Mouse (Mus musculus) heart, postnatal 0 days (tissue): ENCODE results near the gene Gm17482. TPM values are rescaled to one million over a fixed set of nuclear protein-coding genes. Genes with fewer than 3 reads are reported as not detected.

Experiments used
- ATAC-seq: fragments of 200-750 bp; cut with Nextera tagmentation; 2 replicates; pipeline ENCODE4 v1.8.0; 2017; ENCODE audit warnings: low read depth, moderate number of reproducible peaks, moderate library complexity; ENCODE audit not compliant: insufficient read depth
- DNase-seq: peaks from one replicate; pipeline ENCODE4 v3.0.0-alpha.2; 2016; ENCODE audit warnings: low spot score
- H3K27ac ChIP-seq: fragments of 300-500 bp; sonication (generic); 2 replicates; pipeline ENCODE4 v1.5.1; 2014; ENCODE audit warnings: low read depth, mild to moderate bottlenecking
- H3K27me3 ChIP-seq: fragments of 300-500 bp; sonication (generic); 2 replicates; pipeline ENCODE4 v1.6.1; 2014; ENCODE audit warnings: low read length, mixed read lengths; ENCODE audit not compliant: control insufficient read depth, insufficient read depth
- H3K36me3 ChIP-seq: fragments of 300-500 bp; sonication (generic); replicated peaks from 2 replicates; pipeline ENCODE4 v1.6.1; 2014; ENCODE audit warnings: low read length, mixed read lengths; ENCODE audit not compliant: control insufficient read depth, insufficient read depth
- H3K4me1 ChIP-seq: fragments of 300-500 bp; sonication (generic); 2 replicates; pipeline ENCODE4 v1.6.1; 2014; ENCODE audit warnings: antibody characterized with exemption; ENCODE audit not compliant: control insufficient read depth, insufficient read depth
- H3K4me2 ChIP-seq: fragments of 300-500 bp; sonication (generic); 2 replicates; pipeline ENCODE4 v1.6.1; 2014; ENCODE audit warnings: low read depth, mild to moderate bottlenecking, low read length, moderate library complexity
- H3K4me3 ChIP-seq: fragments of 300-500 bp; sonication (generic); 2 replicates; pipeline ENCODE4 v1.5.1; 2014; ENCODE audit warnings: low read depth, low read length
- H3K9ac ChIP-seq: fragments of 300-500 bp; sonication (generic); replicated peaks from 2 replicates; pipeline ENCODE4 v1.6.1; 2014; ENCODE audit warnings: low read depth, low read length, mixed read lengths
- H3K9me3 ChIP-seq: fragments of 300-500 bp; sonication (generic); replicated peaks from 2 replicates; pipeline ENCODE4 v1.6.1; 2016; ENCODE audit warnings: low read length; ENCODE audit not compliant: control insufficient read depth
- CTCF ChIP-seq: IDR thresholded peaks from 2 replicates; pipeline ENCODE4 v1.5.1; 2016; ENCODE audit warnings: antibody characterized with exemption, control low read depth, low read depth
- EP300 ChIP-seq: IDR thresholded peaks from 2 replicates; pipeline ENCODE4 v1.6.1; 2016; ENCODE audit warnings: antibody characterized with exemption, low read depth
- WGBS: fragments of 180-500 bp; shearing (Covaris S2); extraction: QIAGEN DNeasy Blood & Tissue Kit; methylation state at CpG from one replicate; pipeline ENCODE4 v1.1.7; 2014; 5-methylcytosine and 5-hydroxymethylcytosine counted together
- polyA plus RNA-seq: library from polyadenylated mRNA; unstranded; fragments of >200 nt; fragmentation: Nextera tagmentation; extraction: Ambion mirVana; gene quantifications from 2 replicates; pipeline ENCODE4 v1.2.1, GENCODE M21; 2015
- total RNA-seq: library from RNA; depleted of rRNA; stranded (reverse); fragments of >200 nt; gene quantifications from 2 replicates; pipeline ENCODE4 v1.2.3, GENCODE M21; 2014; ENCODE audit warnings: low replicate concordance; rRNA removed

The Gm17482 gene
- not detected in 2 replicates for total RNA-seq
- polyA plus RNA-seq, result not detected in 2 replicates

DNA sequence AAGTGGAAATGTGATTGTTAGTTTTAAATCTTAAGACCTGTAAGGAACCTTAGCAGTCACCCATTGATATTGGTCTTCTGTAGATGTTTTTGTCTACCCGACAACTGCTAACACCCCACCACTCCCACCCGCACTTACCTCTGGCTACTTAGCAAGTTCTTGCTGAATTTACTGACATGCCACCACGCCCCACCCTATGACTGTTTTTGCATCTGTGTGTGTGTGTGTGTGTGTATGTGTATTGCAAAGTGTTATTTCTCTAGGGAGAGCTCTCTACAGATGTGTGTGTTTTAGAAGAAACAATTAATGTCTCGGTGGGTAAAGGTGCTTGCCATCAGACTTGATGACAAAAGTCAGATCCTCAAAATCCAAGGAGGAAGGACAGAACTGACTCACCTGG is at the start of gene Gm17482:
Gene Gm17482 (plus strand): TSS at position 301 of the 400 bp plus-strand sequence.
- no peak for DNase-seq
- Histone ChIP-seq H3K36me3 (no peaks in the 10 kb centered on the region), H3K9ac (no peak within 1 kb of the TSS), H3K4me1 (no peaks in the 10 kb centered on the region), H3K4me2 (no peak within 1 kb of the TSS), H3K27ac (no peak within 1 kb of the TSS), H3K9me3 (no peaks in the 10 kb centered on the region), H3K4me3 (no peak within 1 kb of the TSS), H3K27me3 (0 out of 2 replicates have a peak, but pooled peaks cover 2% of the 10 kb centered on the region)
- TF ChIP-seq CTCF (no peak), EP300 (no peak)
- ATAC-seq, result no peak
- WGBS, result 69% methylated on average over 4 of the region's 4 CpGs

DNA sequence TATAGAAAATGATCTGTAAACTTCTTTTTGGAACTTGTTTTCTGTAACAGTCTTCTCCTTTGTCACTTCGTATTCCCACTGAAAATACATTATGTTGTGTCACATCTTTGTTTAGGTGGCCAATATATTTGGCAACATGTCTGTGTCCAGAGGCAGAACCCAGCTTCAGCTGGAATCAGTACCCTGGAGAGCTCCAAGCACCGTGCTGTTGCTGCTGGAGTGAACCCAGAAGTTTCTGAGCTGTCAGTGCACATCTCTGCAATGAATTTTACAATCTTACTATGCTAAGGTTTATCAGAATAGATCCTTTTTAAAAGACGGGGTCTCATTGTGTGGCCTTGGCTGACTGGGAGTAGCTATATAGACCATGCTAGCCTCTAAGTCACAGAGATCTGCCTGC is 48.3 kb upstream of the Gm17482 start:
- TF ChIP-seq EP300, result no peak
- no peak for TF ChIP-seq CTCF
- Histone ChIP-seq H3K4me3 (no peak overlapping the region), H3K4me1 (no peaks in the 10 kb centered on the region), H3K36me3 (no peaks in the 10 kb centered on the region), H3K9me3 (no peaks in the 10 kb centered on the region), H3K27me3 (no peaks in the 10 kb centered on the region), H3K9ac (no peak overlapping the region), H3K27ac (no peak overlapping the region), H3K4me2 (no peak overlapping the region)
- ATAC-seq, result no peak
- WGBS, result 12% methylated on average over 3 of the region's 3 CpGs
- DNase-seq, result peak; percentile 36

DNA sequence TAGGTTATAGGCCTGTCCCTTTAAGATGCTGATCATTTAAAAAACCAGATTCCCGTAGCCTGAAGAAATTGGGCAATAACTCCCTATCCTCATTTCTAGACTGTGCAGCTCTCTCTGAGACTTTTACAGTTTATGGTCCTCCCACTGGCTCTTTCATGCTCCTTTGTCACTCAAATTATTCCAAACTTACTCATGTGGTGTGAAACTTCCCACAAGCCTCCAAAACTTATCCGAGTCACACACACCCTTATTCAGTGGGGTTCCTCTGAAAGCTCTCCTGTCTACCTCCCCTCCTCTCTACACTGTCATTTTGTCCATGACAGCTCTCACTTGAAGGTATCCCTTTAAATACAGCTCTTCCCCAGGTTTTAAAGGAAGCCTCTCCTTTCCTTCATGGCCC is 46.0 kb upstream of the Gm17482 start:
- Histone ChIP-seq H3K27ac (no peak overlapping the region), H3K4me2 (no peak overlapping the region), H3K27me3 (no peaks in the 10 kb centered on the region), H3K9me3 (no peaks in the 10 kb centered on the region), H3K4me3 (no peak overlapping the region), H3K9ac (no peak overlapping the region), H3K4me1 (no peaks in the 10 kb centered on the region), H3K36me3 (no peaks in the 10 kb centered on the region)
- no peak for ATAC-seq
- no peak for DNase-seq
- WGBS, result 70% methylated on average over 2 of the region's 2 CpGs
- TF ChIP-seq CTCF (no peak), EP300 (no peak)

DNA sequence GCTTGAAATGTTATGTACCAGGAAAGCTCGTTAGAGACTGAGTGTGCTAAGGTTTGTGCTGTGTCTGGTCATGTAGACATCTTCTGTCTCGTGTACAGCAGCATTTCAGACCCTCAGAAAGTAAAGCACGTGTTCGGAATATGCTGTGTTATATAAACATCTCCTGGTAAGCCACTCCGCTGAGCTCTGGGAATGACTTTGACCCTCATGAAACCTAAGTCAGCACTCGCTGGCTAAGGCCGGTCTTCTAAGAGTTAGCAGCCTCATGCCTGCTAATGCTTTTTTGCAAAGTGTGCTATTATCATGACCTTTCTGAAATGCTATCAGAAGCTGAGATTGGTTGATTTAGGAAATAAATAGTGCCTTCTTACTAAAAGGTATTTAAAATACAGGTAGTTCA is 36.0 kb upstream of the Gm17482 start:
- Histone ChIP-seq H3K4me3 (no peak overlapping the region), H3K27ac (no peak overlapping the region), H3K9ac (no peak overlapping the region), H3K4me1 (no peaks in the 10 kb centered on the region), H3K27me3 (no peaks in the 10 kb centered on the region), H3K36me3 (no peaks in the 10 kb centered on the region), H3K4me2 (no peak overlapping the region), H3K9me3 (no peaks in the 10 kb centered on the region)
- 72% methylated on average over 7 of the region's 7 CpGs for WGBS
- DNase-seq (no peak), ATAC-seq (no peak)
- no peak for TF ChIP-seq CTCF

DNA sequence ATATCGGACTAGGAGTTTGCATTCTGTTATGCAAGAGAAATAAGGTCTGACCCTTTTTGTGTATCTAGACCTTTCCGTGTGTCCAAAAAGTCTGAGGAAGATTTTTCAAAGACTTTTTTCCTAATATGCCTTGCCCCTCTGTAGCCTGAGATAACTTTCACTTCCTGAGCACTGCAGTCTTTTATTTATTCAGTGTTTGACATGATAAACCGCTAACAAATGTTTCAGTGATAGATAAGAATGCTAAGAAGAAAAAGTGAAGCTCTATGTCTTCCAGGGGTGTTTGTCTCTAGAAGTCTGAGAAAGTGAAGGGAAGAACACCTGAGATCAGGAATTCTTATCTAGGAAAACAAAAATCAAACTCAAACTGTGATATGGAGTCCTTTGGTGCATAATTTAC is 26.4 kb upstream of the Gm17482 start:
- Histone ChIP-seq H3K4me1 (no peaks in the 10 kb centered on the region), H3K9me3 (no peaks in the 10 kb centered on the region), H3K27me3 (no peaks in the 10 kb centered on the region), H3K36me3 (no peaks in the 10 kb centered on the region), H3K4me2 (no peak overlapping the region), H3K4me3 (no peak overlapping the region), H3K9ac (no peak overlapping the region), H3K27ac (no peak overlapping the region)
- DNase-seq (no peak), ATAC-seq (no peak)
- WGBS, result 47% methylated on average over 3 of the region's 3 CpGs
- TF ChIP-seq EP300, result no peak
- TF ChIP-seq CTCF, result no peak

DNA sequence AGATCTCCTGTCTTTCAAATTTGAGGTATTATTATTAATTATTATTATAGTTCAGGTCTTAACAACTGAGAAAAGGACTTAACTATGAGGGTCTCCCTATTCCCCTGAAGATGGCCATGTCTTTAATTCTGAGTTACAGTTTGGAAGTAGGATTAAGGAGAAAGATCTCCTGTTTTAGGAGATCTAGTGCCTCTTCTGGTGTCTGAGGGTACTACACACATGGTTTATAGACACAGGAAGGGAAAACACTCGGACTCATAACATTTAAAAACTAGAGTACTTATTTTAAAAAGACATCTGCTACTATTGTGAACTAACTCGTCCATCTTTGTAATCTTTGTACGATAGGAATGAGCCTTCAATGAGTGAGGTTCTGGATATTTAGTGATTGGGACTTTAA is 24.1 kb upstream of the Gm17482 start:
- Histone ChIP-seq H3K9ac (no peak overlapping the region), H3K27ac (no peak overlapping the region), H3K9me3 (no peaks in the 10 kb centered on the region), H3K4me1 (no peaks in the 10 kb centered on the region), H3K4me2 (no peak overlapping the region), H3K4me3 (no peak overlapping the region), H3K36me3 (no peaks in the 10 kb centered on the region), H3K27me3 (no peaks in the 10 kb centered on the region)
- WGBS, result 64% methylated on average over 3 of the region's 3 CpGs
- no peak for DNase-seq
- ATAC-seq, result no peak
- TF ChIP-seq CTCF (no peak), EP300 (no peak)
